Mouse (Mus musculus) liver, adult (tissue): ENCODE data around the gene Gatad1.

Experiments
- GATA4 ChIP-seq: IDR thresholded peaks from 2 replicates; pipeline ENCODE4 v1.6.1; 2014; ENCODE audit warnings: mild to moderate bottlenecking, low read length; ENCODE audit not compliant: insufficient replicate concordance

Gene Gatad1

GRCm38 (mm10) chr5:3646991-3647707 lies 9.8 kb downstream of the Gatad1 start:
- no peak for TF ChIP-seq GATA4

GRCm38 (mm10) chr5:3646539-3646938 lies 10.4 kb downstream of the Gatad1 start:
- TF ChIP-seq GATA4, result no peak

GRCm38 (mm10) chr5:3645326-3645725 lies 11.7 kb downstream of the Gatad1 start:
- TF ChIP-seq GATA4, result no peak

GRCm38 (mm10) chr5:3644621-3645020 lies 12.4 kb downstream of the Gatad1 start:
- TF ChIP-seq GATA4, result no peak

- TF ChIP-seq GATA4, result no peak
Observed at GRCm38 (mm10) chr5:3635286-3635685, 21.7 kb downstream of the Gatad1 start.

- TF ChIP-seq GATA4, result no peak
Observed at GRCm38 (mm10) chr5:3633951-3634350, 23.0 kb downstream of the Gatad1 start.

- TF ChIP-seq GATA4, result no peak
Observed at GRCm38 (mm10) chr5:3633315-3633714, 23.7 kb downstream of the Gatad1 start.

- no peak for TF ChIP-seq GATA4
Observed at GRCm38 (mm10) chr5:3632285-3632684, 24.7 kb downstream of the Gatad1 start.

GRCm38 (mm10) chr5:3631512-3632271 lies 25.3 kb downstream of the Gatad1 start:
- no peak for TF ChIP-seq GATA4

- TF ChIP-seq GATA4, result no peak
Observed at GRCm38 (mm10) chr5:3630055-3630454, 26.9 kb downstream of the Gatad1 start.

GRCm38 (mm10) chr5:3620486-3620885 lies 36.5 kb downstream of the Gatad1 start:
- TF ChIP-seq GATA4, result no peak

- TF ChIP-seq GATA4, result no peak
Observed at GRCm38 (mm10) chr5:3609241-3609640, 47.7 kb downstream of the Gatad1 start.

- TF ChIP-seq GATA4, result no peak
Observed at GRCm38 (mm10) chr5:3607114-3607513, 49.9 kb downstream of the Gatad1 start.

- no peak for TF ChIP-seq GATA4
Observed at GRCm38 (mm10) chr5:3600790-3601189, 56.2 kb downstream of the Gatad1 start.

GRCm38 (mm10) chr5:3600298-3600697 lies 56.7 kb downstream of the Gatad1 start:
- TF ChIP-seq GATA4, result no peak

GRCm38 (mm10) chr5:3598766-3599165 lies 58.2 kb downstream of the Gatad1 start:
- no peak for TF ChIP-seq GATA4
